Mouse (Mus musculus): ENCODE measurements around the gene Malsu1.

DNA sequence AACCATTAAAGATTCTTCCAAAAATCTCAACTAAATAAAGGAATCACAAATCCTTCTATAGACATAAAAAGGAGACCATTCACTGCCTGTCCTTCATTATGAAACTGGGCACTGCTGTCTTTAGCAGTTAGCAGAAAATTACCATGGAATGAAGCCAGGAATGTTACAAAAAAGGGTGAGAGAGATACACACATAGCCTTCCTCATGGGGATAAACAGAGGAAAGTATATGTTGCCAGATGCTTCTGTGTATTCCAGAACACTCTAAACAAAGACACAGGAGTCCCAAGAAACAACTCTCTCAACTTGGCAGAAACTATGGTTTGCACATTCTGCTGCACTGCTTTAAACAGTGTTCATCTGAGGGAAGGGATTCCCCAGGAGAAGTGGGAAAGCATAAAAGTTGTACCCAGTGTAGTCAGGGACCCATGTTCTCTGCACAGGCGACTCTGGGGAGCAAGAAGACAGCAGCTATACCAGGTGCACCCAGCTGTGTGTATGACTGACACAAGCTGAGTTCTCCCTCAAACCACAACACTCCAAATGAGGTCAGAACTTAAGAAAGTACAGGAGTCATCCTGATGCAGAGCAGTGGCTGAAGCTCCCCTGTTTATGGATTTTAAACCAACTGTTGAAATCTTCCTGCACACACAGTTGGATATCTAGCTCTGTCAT is 46.0 kb downstream of the Malsu1 start:
- TF ChIP-seq POLR2A (IDR thresholded peaks at IDR 0.05; ENCODE audit: insufficient read length, low read depth) (no peak), E2F4 (IDR thresholded peaks at IDR 0.05; ENCODE audit: insufficient read depth) (no peak), USF1 (IDR thresholded peaks at IDR 0.05; ENCODE audit: low read depth) (no peak), CEBPB (IDR thresholded peaks at IDR 0.05; ENCODE audit: insufficient read depth, poor library complexity, severe bottlenecking) (no peak), MYOG (IDR thresholded peaks at IDR 0.05; ENCODE audit: control insufficient read depth in 1 of 3, insufficient read depth in 1 of 3, insufficient read length in 2 of 3, low read depth in 2 of 3) (no peak), TCF12 (IDR thresholded peaks at IDR 0.05; ENCODE audit: insufficient read depth, poor library complexity, severe bottlenecking) (no peak), MAX (IDR thresholded peaks at IDR 0.05; ENCODE audit: low read depth) (no peak), REST (IDR thresholded peaks at IDR 0.05; ENCODE audit: insufficient read depth, insufficient read length) (no peak), MYOD1 (IDR thresholded peaks at IDR 0.05; ENCODE audit: control insufficient read depth in 1 of 3, insufficient read length in 2 of 3, low read depth in 2 of 3) (no peak), POLR2AphosphoS2 (IDR thresholded peaks at IDR 0.05; ENCODE audit: insufficient read length, low read depth) (no peak)

All from myocyte (in vitro differentiated cells).